Mouse (Mus musculus) skeletal muscle tissue, adult 2 months (tissue): ENCODE measurements around the gene Krt27.

ENCODE experiments used
- DNase-seq: peaks from one replicate; pipeline ENCODE4 v3.0.0-alpha.2; 2012; ENCODE audit warnings: low read depth, low spot score

Gene Krt27

GRCm38 (mm10) chr11:99351004-99351403, at the start of gene Krt27:
Gene Krt27 (minus strand): TSS chr11:99351104.
- no peak for DNase-seq

- DNase-seq = no peak
Measured at GRCm38 (mm10) chr11:99399956-99400549, 49.1 kb upstream of the Krt27 start.

GRCm38 (mm10) chr11:99398832-99399231, 47.9 kb upstream of the Krt27 start:
- no peak for DNase-seq

- DNase-seq = no peak
Measured at GRCm38 (mm10) chr11:99398084-99398483, 47.2 kb upstream of the Krt27 start.

GRCm38 (mm10) chr11:99396661-99397060, 45.8 kb upstream of the Krt27 start:
- no peak for DNase-seq

- DNase-seq = no peak
Measured at GRCm38 (mm10) chr11:99396034-99396433, 45.1 kb upstream of the Krt27 start.

- DNase-seq = no peak
Measured at GRCm38 (mm10) chr11:99392492-99392891, 41.6 kb upstream of the Krt27 start.

- no peak for DNase-seq
Measured at GRCm38 (mm10) chr11:99391375-99391774, 40.5 kb upstream of the Krt27 start.

GRCm38 (mm10) chr11:99390866-99391265, 40.0 kb upstream of the Krt27 start:
- no peak for DNase-seq

- no peak for DNase-seq
Measured at GRCm38 (mm10) chr11:99389264-99389663, 38.4 kb upstream of the Krt27 start, which contains the start of gene Krt10. Gene Krt10 (minus strand): TSS chr11:99389364.

- no peak for DNase-seq
Measured at GRCm38 (mm10) chr11:99388661-99389060, 37.8 kb upstream of the Krt27 start.

- DNase-seq = peak; percentile 84
Measured at GRCm38 (mm10) chr11:99385813-99386721, 35.2 kb upstream of the Krt27 start.

GRCm38 (mm10) chr11:99379568-99379967, 28.7 kb upstream of the Krt27 start:
- peak; percentile 45 for DNase-seq

- DNase-seq = no peak
Measured at GRCm38 (mm10) chr11:99374803-99375202, 23.9 kb upstream of the Krt27 start, which contains the start of gene Krt28. Gene Krt28 (minus strand): TSS chr11:99374903.

- DNase-seq = peak; percentile 4
Measured at GRCm38 (mm10) chr11:99369853-99370451, 19.0 kb upstream of the Krt27 start.

- DNase-seq = no peak
Measured at GRCm38 (mm10) chr11:99369229-99369628, 18.3 kb upstream of the Krt27 start.

- no peak for DNase-seq
Measured at GRCm38 (mm10) chr11:99366791-99367190, 15.9 kb upstream of the Krt27 start.

GRCm38 (mm10) chr11:99364412-99364811, 13.5 kb upstream of the Krt27 start:
- DNase-seq = peak; percentile 7

GRCm38 (mm10) chr11:99361423-99361822, 10.5 kb upstream of the Krt27 start:
- no peak for DNase-seq

GRCm38 (mm10) chr11:99339299-99339847, 11.5 kb downstream of the Krt27 start:
- DNase-seq = no peak

GRCm38 (mm10) chr11:99337866-99338265, 13.0 kb downstream of the Krt27 start, which contains the start of gene Krt26:
Gene Krt26 (minus strand): TSS chr11:99337966.
- no peak for DNase-seq

GRCm38 (mm10) chr11:99333426-99333825, 17.5 kb downstream of the Krt27 start:
- DNase-seq = no peak
